Mouse (Mus musculus) T-cell, adult 2 months (primary cell): ENCODE results near the gene Ccdc71l.

Source experiments
- DNase-seq: peaks from one replicate; pipeline ENCODE4 v3.0.0; 2022; ENCODE audit warnings: low spot score

Ccdc71l gene

DNA sequence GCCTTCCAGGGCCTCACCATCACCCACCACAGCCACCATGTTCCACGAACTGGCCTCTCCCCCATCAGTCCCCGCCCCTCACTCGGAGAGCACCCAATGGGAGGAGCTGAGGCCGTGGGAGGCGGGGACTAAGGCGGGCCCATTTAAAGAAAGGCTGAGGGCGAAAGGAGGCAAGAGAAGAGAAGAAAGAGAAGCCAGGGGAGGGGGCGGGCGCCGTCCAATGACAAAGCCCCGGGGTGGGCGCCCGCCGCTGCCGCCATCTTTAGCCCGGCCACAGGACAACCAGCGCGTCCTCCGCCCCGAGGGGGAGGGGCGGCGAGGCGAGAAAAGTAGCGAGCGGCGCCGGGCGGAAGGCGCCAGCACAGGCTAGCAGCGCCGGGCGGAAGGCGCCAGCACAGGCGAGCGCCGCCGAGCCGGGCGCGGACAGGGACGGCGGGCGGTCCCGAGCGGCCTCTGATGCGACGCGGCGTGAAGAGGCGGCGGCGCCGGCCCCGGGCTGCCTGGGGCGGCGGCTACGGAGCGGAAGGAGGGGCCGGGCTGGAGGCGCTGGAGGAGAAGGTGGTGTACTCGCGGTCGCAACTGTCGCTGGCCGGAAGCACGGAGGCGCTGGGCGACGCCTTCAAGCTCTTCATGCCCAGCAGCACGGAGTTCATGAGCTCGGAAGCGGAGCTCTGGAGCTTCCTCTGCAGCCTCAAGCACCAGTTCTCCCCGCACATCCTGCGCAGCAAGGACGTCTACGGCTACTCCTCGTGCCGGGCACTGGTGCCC lies at the start of gene Ccdc71l:
TSS of gene Ccdc71l (plus strand) at position 177 of the 768 bp plus-strand sequence.
- DNase-seq: peak; percentile 79

DNA sequence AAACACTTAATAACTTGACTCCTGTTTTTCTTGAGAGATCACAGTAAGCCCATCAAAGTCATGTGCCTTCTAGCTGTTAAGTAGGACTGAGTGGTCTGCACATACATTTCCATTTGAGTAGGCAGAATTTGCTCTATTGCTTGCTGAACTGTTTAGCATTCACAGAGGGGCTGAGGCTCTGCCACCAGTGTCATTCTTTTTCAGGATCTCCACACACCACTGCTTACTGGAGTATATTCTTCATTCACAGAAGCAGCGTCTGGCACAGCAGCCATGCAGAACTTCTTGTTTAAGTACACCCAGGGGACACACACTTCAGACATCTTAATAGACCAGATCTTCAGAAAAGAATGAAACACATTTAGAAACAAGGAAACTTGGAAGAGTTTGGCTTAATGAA lies 39.4 kb upstream of the Ccdc71l start:
- no peak for DNase-seq

DNA sequence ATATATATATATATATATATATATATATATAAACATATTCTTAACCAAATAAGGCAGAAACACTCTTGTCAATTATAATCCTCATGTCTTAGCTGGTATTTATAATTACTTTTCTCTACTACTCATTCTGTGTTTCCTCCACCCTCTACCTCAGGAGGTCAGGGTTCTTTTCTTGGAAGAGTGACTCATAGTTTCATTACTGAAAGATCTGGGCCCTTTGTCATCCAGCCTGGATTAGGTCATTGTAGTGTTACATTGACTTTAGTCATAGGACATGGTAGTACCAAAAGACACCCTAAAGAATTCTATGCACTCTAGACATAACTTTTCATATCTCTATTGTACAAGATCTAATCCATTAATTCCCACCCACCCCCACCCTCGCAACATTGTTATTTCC lies 35.0 kb upstream of the Ccdc71l start:
- DNase-seq: no peak

DNA sequence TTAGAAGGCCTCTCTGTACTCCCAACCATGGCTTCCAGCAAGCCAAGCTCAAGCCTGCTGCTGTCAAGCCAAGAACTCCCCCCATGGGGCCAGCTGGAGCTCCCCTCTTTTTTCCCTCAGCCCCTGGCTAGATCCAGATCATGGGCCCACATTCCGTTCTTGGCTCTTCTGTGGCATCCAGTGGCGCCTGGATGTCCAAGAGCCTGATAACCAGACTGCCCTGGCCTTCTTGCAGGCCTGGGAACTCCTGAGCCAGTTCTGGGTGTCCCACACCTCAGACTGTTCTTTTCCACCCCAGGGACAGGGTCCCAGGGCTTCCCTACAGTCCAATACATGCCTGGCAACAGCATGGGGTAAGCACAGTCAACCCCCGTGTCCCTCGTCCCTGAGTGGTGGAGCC lies 32.4 kb upstream of the Ccdc71l start:
- no peak for DNase-seq

DNA sequence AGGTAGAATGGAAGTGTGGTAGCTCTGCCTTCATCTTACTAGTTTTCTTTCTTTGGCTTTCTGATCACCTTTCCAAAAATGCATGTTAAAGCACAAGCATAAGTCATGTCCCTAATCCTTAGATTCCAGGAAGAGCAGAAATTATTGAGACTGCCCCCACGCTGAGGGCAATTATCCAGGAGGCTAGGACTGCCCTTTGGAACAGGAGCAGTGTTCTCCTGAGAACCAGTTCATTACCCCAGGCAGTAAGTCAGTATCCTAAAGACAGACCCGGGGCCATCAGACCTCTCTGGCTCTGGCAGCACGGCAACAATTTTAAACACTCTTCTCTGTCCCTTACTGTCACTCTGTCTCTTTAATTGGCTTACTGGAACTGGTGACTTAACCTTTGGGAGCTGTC lies 30.0 kb upstream of the Ccdc71l start:
- DNase-seq: no peak

DNA sequence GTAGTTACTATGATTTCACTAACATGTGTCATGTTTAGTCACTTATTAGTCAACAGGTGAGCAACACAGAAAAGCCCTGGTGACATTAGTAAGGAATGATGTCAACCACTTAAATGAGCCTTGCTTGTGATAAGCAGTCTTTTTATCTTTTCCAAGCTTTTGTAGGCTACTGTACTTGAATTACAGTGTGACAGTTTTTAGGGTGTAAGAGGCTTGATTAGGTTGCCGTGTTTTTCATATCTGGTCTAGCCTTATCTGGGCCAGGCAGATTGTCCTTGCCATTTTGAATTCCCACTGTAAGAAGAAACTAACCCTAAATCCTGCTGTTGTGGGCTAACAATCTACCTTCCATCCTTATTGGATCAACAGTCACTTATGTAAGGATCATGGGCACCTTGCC lies 26.6 kb upstream of the Ccdc71l start:
- no peak for DNase-seq

DNA sequence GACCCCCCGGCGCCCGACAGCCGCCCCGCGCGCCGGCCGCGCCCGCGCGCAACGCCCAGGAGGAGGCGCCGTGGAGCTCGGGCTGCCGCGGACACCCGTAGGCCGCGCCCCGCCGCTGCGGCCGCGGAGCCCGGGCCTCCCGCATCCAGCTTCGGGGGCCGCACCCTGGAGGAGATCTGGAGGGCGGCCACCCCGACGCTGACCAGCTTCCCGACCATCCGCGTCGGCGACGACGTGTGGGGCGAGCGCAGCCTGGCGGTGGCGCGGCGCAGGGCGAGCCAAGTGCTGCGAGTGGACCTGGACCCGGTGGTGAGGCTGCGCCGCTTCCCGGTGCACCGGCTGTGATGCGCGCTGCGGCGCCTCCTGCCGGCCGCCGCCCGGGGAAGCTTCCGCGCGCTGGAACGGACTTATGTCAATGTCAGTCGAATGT lies 807 bp downstream of the Ccdc71l start:
- peak; percentile 79 for DNase-seq

DNA sequence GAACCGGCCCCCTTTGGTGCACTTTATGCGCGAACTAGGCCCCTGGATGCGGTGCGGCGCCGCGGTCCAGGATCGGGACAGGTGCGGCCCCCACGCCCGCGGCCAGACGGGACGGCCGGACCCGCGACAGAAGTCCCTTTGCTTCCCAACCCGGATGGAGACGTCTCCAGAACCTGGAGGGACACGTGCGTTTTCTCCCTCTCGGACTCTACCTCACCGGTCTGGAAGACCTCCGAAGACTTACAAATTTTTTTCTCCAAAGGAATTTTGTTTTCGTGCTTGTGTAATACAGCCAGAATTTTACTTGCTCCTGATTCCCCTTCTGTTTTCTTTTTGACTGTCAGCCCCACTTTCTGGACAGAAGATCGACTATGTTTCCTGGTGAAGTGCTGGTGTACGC lies 1.2 kb downstream of the Ccdc71l start:
- no peak for DNase-seq

DNA sequence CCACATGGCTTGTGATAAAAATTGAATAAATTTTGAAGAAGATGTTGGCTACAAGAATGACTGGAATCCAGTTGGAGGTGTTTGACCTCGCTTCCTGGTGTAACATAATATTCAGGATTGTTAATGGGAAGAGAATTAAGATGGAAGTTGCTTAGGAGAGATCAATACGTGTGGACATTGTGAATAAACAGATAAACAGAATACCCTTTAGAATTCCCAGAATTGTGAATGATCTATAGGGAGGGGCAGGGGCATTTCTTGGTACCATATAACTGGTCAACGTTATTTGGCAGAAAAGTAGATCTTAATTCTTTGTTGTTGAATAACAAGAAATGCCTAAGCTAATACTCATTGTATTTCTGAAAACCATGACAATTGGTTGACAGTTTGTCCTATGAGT lies 2.0 kb downstream of the Ccdc71l start:
- no peak for DNase-seq

DNA sequence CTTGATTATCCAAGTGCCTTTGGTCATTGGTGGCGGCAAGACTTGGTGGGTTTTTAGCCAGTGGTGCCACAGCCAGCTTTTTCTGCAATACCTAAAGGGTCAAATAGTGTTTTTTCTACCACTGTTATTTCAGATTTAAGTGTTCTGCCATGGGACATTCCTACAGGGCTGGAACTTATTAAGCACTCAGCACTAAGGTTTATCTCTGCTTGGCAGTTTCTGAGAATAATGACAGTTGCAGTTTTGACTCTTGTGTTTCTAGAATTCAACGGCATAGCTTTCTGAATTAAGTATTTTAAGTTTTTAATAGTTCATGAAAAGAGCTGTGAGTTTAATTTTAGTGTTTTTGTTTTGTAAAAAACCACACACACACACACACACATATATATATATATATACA lies 2.5 kb downstream of the Ccdc71l start:
- no peak for DNase-seq

DNA sequence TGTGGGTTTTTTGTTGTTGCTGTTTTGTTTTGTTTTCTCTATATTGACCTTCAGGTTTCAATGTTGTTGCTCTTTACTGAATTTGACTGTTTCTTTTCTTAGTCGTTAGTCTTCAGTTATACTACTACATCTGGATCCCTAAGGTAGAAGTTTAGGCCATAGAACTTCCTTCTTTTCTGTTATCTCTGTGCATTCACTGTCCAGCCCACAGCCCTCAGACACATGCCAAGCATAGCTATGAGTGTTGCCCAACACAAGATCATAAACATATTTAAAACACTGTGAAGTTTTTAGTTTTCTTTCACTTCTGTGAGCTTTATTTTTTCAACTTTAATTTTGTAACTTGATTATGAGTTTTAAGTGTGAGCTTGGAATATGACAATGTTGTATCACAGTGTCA lies 41.0 kb downstream of the Ccdc71l start:
- DNase-seq: no peak

DNA sequence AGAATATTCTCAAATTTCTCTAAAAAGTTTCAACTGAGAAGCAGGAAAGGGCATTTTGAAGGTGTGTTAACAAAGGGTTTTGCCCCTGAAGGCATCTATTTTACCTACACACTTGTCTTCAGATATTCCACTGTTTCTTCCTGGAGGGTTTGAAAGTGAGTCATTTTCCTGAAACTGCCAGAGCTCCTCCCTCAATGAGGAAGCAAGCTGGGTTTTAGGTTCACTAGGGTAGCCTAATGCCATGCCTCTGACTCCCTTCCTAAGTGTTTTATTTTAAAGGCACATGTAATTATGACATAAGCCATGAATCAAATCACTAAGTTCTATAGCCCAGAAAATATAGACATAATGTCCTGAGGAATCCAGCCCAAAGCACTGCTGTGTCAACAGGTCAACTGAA lies 49.3 kb downstream of the Ccdc71l start:
- no peak for DNase-seq

DNA sequence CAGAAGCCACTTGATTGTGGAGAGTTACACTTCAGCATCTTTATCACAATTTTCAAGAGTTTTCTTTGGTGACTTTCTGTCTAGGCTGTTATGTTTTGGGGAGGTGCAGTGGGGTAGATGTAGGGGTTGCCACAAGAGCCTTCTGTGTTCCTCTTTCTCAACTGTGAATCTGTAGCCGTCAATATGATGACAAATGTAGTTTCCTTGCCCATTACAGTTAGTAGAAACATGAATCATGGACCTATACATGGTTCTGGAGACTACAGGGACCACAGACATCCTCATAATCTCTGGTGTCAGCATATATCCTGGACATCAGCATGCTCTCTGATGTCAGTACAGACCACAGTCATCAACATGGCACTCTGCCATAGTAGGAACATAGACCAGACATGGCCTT lies 52.5 kb downstream of the Ccdc71l start:
- no peak for DNase-seq
